Mouse (Mus musculus) urinary bladder, adult 18-20 months (tissue): ENCODE results near the gene Prune2.

Experiments used
- DNase-seq, 2 experiments: peaks; one replicate each; pipeline ENCODE4 v3.0.0; 2022; ENCODE audit warnings: low spot score in 2 of 2, mixed read lengths in 2 of 2

The Prune2 gene

GRCm38 (mm10) chr19:17256388-17256787 is 300.5 kb downstream of the Prune2 start:
- DNase-seq, result no peak

GRCm38 (mm10) chr19:17256867-17257266 is 300.9 kb downstream of the Prune2 start:
- peak in 1 of 2 experiments; percentile 29 for DNase-seq

DNA sequence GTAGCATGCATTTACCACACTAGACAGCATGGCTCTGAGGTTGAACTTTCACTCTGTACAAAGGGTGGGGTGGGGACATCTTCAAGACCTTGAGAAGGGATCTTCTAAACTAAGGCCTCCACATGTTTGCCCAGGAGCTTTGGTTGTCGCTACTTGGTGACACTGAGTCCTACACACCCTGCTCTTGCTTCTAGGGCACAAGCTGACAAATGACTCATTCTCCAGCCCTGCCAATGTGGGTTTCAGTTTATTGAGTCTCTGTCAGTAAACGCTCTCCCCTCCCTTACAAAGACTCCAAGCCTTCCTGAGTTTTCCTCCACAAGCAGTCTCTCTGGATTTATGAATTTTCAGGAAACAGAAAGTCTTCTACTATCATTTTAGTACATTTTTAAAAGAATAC is 307.3 kb downstream of the Prune2 start:
- DNase-seq, result no peak

DNA sequence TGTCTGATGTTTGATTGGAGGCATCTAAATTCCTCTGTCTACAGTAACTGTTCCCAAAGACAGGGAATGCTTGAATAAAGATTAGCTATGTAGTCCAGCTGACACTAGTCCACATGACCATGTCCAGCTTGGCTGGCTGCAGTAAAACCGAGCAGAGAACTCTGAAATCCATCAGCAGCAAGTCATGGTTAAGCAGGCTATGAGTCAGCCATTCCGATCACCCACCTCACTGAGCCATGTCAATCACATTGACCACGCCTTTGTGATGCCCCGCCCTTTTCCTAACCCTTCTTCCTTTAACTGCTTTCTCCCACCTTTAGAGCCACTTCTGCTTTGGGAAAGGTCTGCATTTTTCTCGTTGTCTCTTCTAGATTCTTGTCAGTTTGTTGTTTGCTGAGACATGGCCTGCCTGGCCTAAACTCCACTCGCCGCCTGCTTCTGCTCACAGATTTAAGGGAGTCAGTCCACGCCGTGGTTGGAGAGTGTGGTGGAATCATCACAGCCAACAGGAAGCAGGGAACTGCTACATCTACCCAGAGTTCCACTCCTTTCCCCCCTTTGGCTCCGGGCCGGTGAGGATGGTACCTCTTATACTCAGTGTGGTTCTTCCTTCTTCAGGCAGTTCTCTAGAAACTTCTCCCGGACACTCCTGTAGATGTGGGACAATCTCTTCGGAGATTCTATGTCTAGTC is 307.9 kb downstream of the Prune2 start:
- no peak for DNase-seq

- no peak for DNase-seq
Observed at GRCm38 (mm10) chr19:17264481-17265196, 308.7 kb downstream of the Prune2 start.

DNA sequence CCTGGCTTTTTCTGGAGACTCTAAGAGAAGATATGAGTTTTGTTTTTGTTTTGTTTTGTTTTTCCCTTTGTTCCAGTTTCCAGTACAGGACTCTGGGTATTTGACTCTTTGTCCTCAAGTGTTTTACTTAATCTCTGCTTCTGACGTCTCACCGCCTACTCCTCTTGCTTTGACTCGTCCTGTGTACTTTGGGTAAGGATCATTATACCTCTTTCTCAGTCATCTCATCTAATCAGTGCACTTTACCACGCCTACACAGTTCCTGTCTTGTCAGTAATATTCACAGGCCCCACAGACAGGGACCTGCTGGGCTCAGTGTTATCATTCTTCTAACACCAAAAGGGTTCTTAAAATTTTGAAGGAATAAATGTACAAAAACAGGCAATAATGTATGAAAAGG is 312.8 kb downstream of the Prune2 start:
- DNase-seq, result no peak

DNA sequence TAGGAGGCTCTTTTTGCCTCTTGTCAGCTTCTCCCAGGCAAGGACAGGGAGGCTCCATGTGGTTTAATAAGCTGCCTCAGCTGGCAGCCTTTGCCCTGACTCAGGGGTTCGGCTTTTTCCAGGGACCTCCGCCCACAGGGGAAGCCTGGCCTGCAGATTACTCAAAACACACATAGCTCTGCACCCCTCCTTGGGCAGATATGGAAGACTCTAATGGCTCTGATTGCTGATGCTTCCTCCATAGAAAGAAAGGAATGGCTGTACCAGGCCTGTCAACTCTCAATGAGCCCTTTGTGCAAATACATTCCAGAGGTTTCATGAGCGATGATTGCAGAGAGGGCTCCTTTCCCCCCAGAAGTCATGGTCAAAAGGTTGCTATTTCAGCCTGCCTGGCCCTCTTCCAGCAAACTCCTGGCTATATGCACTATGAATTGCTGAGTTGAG is 315.3 kb downstream of the Prune2 start:
- no peak for DNase-seq

DNA sequence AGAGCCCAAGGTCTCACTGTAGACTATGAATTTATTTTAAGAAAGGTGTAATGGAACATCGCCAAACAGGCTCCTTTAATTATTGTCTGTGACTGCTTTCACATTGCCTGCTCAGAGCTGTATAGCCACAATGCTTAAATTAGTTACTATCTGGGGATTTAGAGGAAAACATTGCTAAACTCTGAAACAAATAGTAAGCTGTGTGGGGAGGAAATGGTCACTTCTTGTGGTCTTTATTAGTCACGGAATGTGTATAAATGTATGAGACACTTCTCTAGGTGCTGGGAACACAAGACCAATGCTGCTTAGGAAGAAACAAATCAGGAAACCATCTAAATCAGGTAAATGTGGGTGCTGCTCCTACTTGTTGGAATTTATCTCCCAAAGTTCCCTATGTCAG is 317.1 kb downstream of the Prune2 start:
- no peak for DNase-seq
